Mouse (Mus musculus): Measurements from ENCODE around the gene Fsd1l.
"Not testable (repeated sequence)": the region's sequence is repeated elsewhere in the genome, so short reads cannot be mapped to it uniquely, and the experiment has no call there.

Fsd1l gene

GRCm38 (mm10) chr4:53726100-53726499 is 94.8 kb downstream of the Fsd1l start:
- not testable (repeated sequence) for DNase-seq (ENCODE audit: extremely low read depth, insufficient read length, low spot score)

DNA sequence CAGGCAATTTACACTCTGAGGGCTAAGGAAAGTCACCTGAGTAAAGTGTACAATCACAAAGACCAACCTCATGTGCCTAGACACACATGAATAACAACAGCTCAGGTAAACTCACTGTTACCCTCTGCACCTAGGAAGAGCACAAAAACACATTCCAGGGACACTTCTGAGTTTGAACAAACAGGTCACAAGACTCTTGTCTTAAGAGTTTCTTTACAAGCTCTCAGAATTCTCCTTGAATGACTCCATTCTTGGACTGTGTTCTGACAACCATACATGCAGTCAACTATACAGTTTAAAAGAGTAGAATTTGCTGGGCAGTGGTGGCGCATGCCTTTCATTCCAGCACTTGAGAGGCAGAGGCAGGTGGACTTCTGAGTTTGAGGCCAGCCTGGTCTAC is 96.8 kb downstream of the Fsd1l start:
- no peak for DNase-seq (ENCODE audit: extremely low read depth, insufficient read length, low spot score)

DNA sequence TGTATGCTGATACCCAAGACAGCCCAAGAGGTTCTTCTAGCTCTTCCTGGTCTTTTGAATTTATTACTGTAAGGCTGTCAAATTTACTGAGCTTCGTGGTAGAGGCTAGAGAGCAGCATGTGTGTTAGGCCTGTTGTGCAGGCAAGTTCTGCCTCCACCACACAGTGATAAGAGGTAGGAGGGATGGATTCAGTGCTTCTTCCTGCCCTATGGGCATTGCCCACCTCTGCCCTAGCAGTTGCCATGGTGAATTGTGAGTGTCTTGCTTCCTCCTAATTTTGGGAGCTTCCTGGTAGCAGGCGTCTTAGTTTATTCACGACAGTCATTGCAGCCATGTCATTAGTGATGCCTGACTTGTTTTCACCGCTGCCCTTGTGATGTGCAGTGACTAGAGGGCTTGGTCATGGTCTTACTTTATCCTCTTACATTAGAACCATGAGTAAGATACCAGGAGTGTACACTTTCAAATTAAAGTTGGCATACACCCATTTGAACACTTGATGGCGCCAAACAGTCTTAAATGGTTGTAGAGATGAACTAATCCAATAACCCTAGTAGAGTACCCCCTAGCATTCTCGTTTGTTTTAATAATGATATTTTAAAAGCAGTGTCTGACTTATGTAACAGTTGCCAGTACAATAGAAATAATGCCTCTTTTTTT is 107.8 kb downstream of the Fsd1l start:
- no peak for DNase-seq (ENCODE audit: extremely low read depth, insufficient read length, low spot score)

DNA sequence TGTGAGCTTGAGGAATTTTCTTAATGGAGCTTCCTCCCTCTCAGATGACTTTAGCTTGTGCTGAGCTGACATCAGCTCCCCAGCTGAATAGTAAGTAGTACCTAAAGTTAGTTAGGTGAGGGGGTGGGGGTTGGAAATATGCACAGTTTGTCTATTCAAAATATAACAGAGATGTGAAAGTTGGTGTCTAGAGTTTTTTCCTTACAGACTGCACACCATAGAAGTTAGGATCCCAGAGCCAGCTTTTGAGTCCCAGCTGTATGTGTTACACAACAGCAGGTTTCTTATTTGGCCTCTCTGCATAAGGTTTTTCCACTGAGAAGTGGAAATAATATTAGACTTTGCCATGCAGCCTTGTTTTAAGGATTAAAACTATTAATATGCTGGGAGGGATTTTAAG is 118.6 kb downstream of the Fsd1l start:
- DNase-seq (ENCODE audit: extremely low read depth, insufficient read length, low spot score) = no peak

DNA sequence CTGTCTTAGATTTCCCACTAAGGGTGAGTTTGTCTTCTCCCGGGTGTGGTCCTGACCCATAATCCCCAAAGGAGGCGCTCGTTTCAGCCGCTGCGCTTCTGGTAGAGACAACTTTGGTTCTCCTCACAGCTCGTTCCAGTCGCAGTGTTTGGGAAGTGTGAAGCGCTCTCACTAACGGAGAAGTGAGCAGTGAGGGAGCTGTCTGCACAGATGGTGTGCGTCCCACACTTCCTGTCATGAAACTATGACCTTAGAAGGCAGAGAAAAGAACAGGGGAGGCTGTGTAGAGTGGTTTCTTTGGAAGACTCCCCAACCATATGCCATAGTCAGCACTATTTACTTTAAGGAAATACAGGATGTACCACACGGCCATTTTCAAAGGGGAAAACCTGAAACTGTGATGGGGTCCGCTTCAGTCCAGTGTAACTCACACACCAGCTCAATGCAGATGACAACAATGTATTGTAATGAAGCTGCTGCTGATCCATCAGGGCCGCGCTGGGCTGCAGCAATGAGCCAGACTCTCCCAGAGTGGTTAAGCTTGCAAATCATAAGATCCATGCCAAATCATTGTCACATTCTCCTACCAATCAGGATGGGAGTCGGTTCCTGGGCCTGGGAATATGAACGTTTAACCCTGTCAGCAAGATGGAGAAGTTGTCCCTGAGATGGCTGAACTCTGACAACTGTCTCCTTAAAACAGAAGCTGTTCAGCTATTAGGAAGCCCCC is 119.3 kb downstream of the Fsd1l start:
- no peak for DNase-seq (ENCODE audit: extremely low read depth, insufficient read length, low spot score)
